21 mouse cellular contexts compared by ENCODE assay signal in the genomic region with DNA sequence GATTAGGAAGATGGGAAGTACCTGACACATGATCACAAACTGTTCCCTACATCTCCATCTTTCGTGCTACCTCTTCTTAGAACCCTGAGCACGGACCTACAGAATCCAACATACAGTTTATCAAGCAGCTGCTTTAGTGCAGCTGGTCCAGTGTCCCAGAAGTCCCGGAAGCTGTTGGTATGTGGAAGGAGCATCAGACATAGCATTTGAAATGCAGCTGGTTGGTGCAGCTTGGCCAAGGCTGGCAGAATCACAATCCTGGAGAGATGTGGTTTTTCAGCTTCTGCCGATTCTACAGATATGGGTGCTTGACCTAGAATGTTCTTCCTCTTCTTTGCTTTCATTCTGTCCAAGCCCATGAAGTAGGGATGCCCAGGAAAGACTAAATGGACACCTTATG.
DNase-seq lines count a peak whose midpoint lies in the region; ATAC-seq and TF ChIP-seq lines count a peak whose summit lies in the region.
"Had no signal": no experiment of that assay in that cellular context is flagged by ENCODE, and none has a peak within 500 bp of the region (broad histone marks: within the 10 kb centered on the region; RNA-seq: fewer than 3 reads in every experiment).

No protein-coding gene starts in this region.

- peaks cover 10% of the 10 kb centered on the region; the same call in 1 of the 2 replicates for H3K4me1 ChIP-seq in forebrain, postnatal 0 days (ENCODE audit: insufficient read depth)
- H3K4me1 ChIP-seq in forebrain, embryonic 11.5 days (replicated peaks; ENCODE audit: control insufficient read depth, insufficient read depth, low read length) = no peaks in the 10 kb centered on the region
- no peaks in the 10 kb centered on the region for H3K4me1 ChIP-seq in heart, embryonic 10.5 days
- no peaks in the 10 kb centered on the region for H3K4me1 ChIP-seq in midbrain, embryonic 11.5 days (ENCODE audit: control insufficient read depth, insufficient read depth, low read length)
- H3K4me1 ChIP-seq in midbrain, embryonic 13.5 days (replicated peaks) = no peaks in the 10 kb centered on the region

- 91% methylated on average over 4 of the region's 4 CpGs for WGBS in forebrain, postnatal 0 days
- 91% methylated on average over 4 of the region's 4 CpGs for WGBS in forebrain, embryonic 11.5 days
- 86% methylated on average over 4 of the region's 4 CpGs for WGBS in heart, embryonic 10.5 days
- 90% methylated on average over 4 of the region's 4 CpGs for WGBS in midbrain, embryonic 11.5 days
- WGBS in midbrain, embryonic 13.5 days = 96% methylated on average over 4 of the region's 4 CpGs

- DNase-seq in forebrain, postnatal 0 days = no peak
- no peak for DNase-seq in forebrain, embryonic 11.5 days (ENCODE audit: low spot score)
- no peak for DNase-seq in frontal cortex, adult 2 months (ENCODE audit: extremely low spot score in 1 of 2, low spot score in 1 of 2)
- DNase-seq in heart, embryonic 10.5 days (ENCODE audit: low spot score) = peak; percentile 14
- DNase-seq in heart, postnatal 25 days (ENCODE audit: low spot score) = no peak
- DNase-seq in midbrain, embryonic 11.5 days (ENCODE audit: low spot score, missing footprints) = peak; percentile 56
- DNase-seq: adrenal gland, adult 2 months; adrenal gland, adult 8-10 months; adrenal gland, postnatal 10 days; adrenal gland, postnatal 14 days; adrenal gland, postnatal 25 days; adrenal gland, postnatal 36 days; B cell, adult 2 months; cerebellum, adult 11 months; cerebellum, adult 11-12 months had no signal

- peak; percentile 29; the same call in 1 of the 2 replicates for ATAC-seq in forebrain, postnatal 0 days
- ATAC-seq in forebrain, embryonic 11.5 days (replicated peaks; ENCODE audit: low FRiP score) = no peak
- ATAC-seq in frontal cortex, adult (ENCODE audit: low TSS enrichment) = peak; percentile 61
- ATAC-seq in midbrain, embryonic 11.5 days (ENCODE audit: low FRiP score) = no peak
- no peak for ATAC-seq in midbrain, embryonic 13.5 days
- ATAC-seq: activated CD4-positive, CD25-positive, alpha-beta regulatory T cell, adult 4 months; CD4-positive, CD25-positive, alpha-beta regulatory T cell, adult 4 months; Patski had no signal

- no peak for TF ChIP-seq CTCF in forebrain, postnatal 0 days (IDR thresholded peaks at IDR 0.05; ENCODE audit: low read depth)

- H3K9ac ChIP-seq in forebrain, postnatal 0 days = no peak overlapping the region
- H3K9ac ChIP-seq in forebrain, embryonic 11.5 days (ENCODE audit: low read length) = no peak overlapping the region
- H3K9ac ChIP-seq in midbrain, embryonic 11.5 days (ENCODE audit: low read length) = no peak overlapping the region
- H3K9ac ChIP-seq in midbrain, embryonic 13.5 days (replicated peaks) = no peak overlapping the region

- no peak overlapping the region for H3K27ac ChIP-seq in forebrain, postnatal 0 days (ENCODE audit: low read depth, low read length)
- H3K27ac ChIP-seq in forebrain, embryonic 11.5 days (ENCODE audit: low read depth, low read length) = no peak overlapping the region
- no peak overlapping the region for H3K27ac ChIP-seq in heart, embryonic 10.5 days
- no peak overlapping the region for H3K27ac ChIP-seq in midbrain, embryonic 11.5 days (ENCODE audit: low read depth, low read length)
- no peak overlapping the region for H3K27ac ChIP-seq in midbrain, embryonic 13.5 days

- H3K4me2 ChIP-seq in forebrain, postnatal 0 days (ENCODE audit: low read depth) = no peak overlapping the region
- H3K4me2 ChIP-seq in forebrain, embryonic 11.5 days (ENCODE audit: low read depth, low read length, severe bottlenecking) = no peak overlapping the region
- no peak overlapping the region for H3K4me2 ChIP-seq in midbrain, embryonic 11.5 days
- H3K4me2 ChIP-seq in midbrain, embryonic 13.5 days (replicated peaks) = no peak overlapping the region

- no peaks in the 10 kb centered on the region for H3K27me3 ChIP-seq in forebrain, postnatal 0 days (ENCODE audit: insufficient read depth, low read length)
- no peaks in the 10 kb centered on the region for H3K27me3 ChIP-seq in forebrain, embryonic 11.5 days (ENCODE audit: control insufficient read depth, insufficient read depth, low read length)
- H3K27me3 ChIP-seq in heart, embryonic 10.5 days (ENCODE audit: insufficient read depth, poor library complexity, severe bottlenecking) = no peaks in the 10 kb centered on the region
- H3K27me3 ChIP-seq in midbrain, embryonic 11.5 days (ENCODE audit: control insufficient read depth, insufficient read depth, low read length) = no peaks in the 10 kb centered on the region
- no peaks in the 10 kb centered on the region for H3K27me3 ChIP-seq in midbrain, embryonic 13.5 days

- no peaks in the 10 kb centered on the region for H3K36me3 ChIP-seq in forebrain, postnatal 0 days (ENCODE audit: insufficient read depth)
- H3K36me3 ChIP-seq in forebrain, embryonic 11.5 days (ENCODE audit: control insufficient read depth, insufficient read depth, low read length) = no peaks in the 10 kb centered on the region
- no peaks in the 10 kb centered on the region for H3K36me3 ChIP-seq in heart, embryonic 10.5 days
- H3K36me3 ChIP-seq in midbrain, embryonic 11.5 days (ENCODE audit: control insufficient read depth, insufficient read depth, low read length) = no peaks in the 10 kb centered on the region
- no peaks in the 10 kb centered on the region for H3K36me3 ChIP-seq in midbrain, embryonic 13.5 days
- H3K36me3 ChIP-seq: G1E had no signal

- H3K9me3 ChIP-seq in forebrain, postnatal 0 days (ENCODE audit: low read length) = no peaks in the 10 kb centered on the region
- no peaks in the 10 kb centered on the region for H3K9me3 ChIP-seq in forebrain, embryonic 11.5 days (ENCODE audit: control insufficient read depth, low read length)
- H3K9me3 ChIP-seq in heart, embryonic 10.5 days = no peaks in the 10 kb centered on the region
- no peaks in the 10 kb centered on the region for H3K9me3 ChIP-seq in midbrain, embryonic 11.5 days (ENCODE audit: control insufficient read depth, low read length)
- H3K9me3 ChIP-seq in midbrain, embryonic 13.5 days = no peaks in the 10 kb centered on the region
- H3K9me3 ChIP-seq: G1E had no signal

- intact Hi-C loops in heart, postnatal 25 days (cut with DNase I) = no loop called here

- no peak overlapping the region for H3K4me3 ChIP-seq in forebrain, postnatal 0 days (ENCODE audit: low read depth, low read length)
- no peak overlapping the region for H3K4me3 ChIP-seq in forebrain, embryonic 11.5 days (ENCODE audit: low read depth, low read length)
- H3K4me3 ChIP-seq in heart, embryonic 10.5 days = no peak overlapping the region
- H3K4me3 ChIP-seq in midbrain, embryonic 11.5 days (ENCODE audit: low read depth, low read length) = no peak overlapping the region
- no peak overlapping the region for H3K4me3 ChIP-seq in midbrain, embryonic 13.5 days (replicated peaks)

Comparison
In these comparisons a context has a peak if more than half of its experiments do, and no peak if none do; other contexts are left out.
1. ATAC-seq: peak in forebrain, postnatal 0 days (single experiment) and frontal cortex, adult (single experiment); none in forebrain, embryonic 11.5 days (single experiment), midbrain, embryonic 11.5 days (single experiment) and midbrain, embryonic 13.5 days (single experiment).
2. DNase-seq: peak in heart, embryonic 10.5 days (single experiment) and midbrain, embryonic 11.5 days (single experiment); none in forebrain, postnatal 0 days (single experiment), forebrain, embryonic 11.5 days (single experiment), frontal cortex, adult 2 months (0 of 2) and heart, postnatal 25 days (single experiment).